Mouse (Mus musculus) hindbrain, embryonic 13.5 days (tissue): ENCODE data around the gene Lhfpl3. TPM values are rescaled to one million over a fixed set of nuclear protein-coding genes. Genes with fewer than 3 reads are reported as not detected.

Experiments used
- ATAC-seq: fragments of 200-750 bp; cut with Nextera tagmentation; 2 replicates; pipeline ENCODE4 v1.8.0; 2017; ENCODE audit warnings: moderate TSS enrichment; ENCODE audit not compliant: low FRiP score
- H3K27ac ChIP-seq: fragments of 300-500 bp; sonication (generic); 2 replicates; pipeline ENCODE4 v1.5.1; 2015; ENCODE audit warnings: inconsistent platforms, mild to moderate bottlenecking, moderate library complexity
- H3K27me3 ChIP-seq: fragments of 300-500 bp; sonication (generic); 2 replicates; pipeline ENCODE4 v1.6.1; 2015; ENCODE audit warnings: mild to moderate bottlenecking, inconsistent platforms
- H3K36me3 ChIP-seq: fragments of 300-500 bp; sonication (generic); 2 replicates; pipeline ENCODE4 v1.6.1; 2015; ENCODE audit warnings: mild to moderate bottlenecking, inconsistent platforms
- H3K4me1 ChIP-seq: fragments of 300-500 bp; sonication (generic); replicated peaks from 2 replicates; pipeline ENCODE4 v1.6.1; 2015; ENCODE audit warnings: inconsistent platforms
- H3K4me2 ChIP-seq: fragments of 300-500 bp; sonication (generic); 2 replicates; pipeline ENCODE4 v1.6.1; 2015; ENCODE audit warnings: inconsistent platforms, mild to moderate bottlenecking, moderate library complexity
- H3K4me3 ChIP-seq: fragments of 300-500 bp; sonication (generic); 2 replicates; pipeline ENCODE4 v1.5.1; 2015; ENCODE audit warnings: mild to moderate bottlenecking, inconsistent platforms
- H3K9ac ChIP-seq: fragments of 300-500 bp; sonication (generic); 2 replicates; pipeline ENCODE4 v1.6.1; 2015; ENCODE audit warnings: mild to moderate bottlenecking, inconsistent platforms
- H3K9me3 ChIP-seq: fragments of 300-500 bp; sonication (generic); 2 replicates; pipeline ENCODE4 v1.6.1; 2016; ENCODE audit warnings: inconsistent platforms
- WGBS: fragments of 180-500 bp; shearing (Covaris S2); methylation state at CpG from one replicate; pipeline ENCODE4 v1.1.7; 2015; 5-methylcytosine and 5-hydroxymethylcytosine counted together
- polyA plus RNA-seq: library from polyadenylated mRNA; unstranded; fragments of >200 nt; fragmentation: Nextera tagmentation; extraction: Ambion mirVana; gene quantifications from 2 replicates; pipeline ENCODE4 v1.2.1, GENCODE M21; 2015

The Lhfpl3 gene
- polyA plus RNA-seq, 1 experiment from 2014 or later, result 9.7 TPM

DNA sequence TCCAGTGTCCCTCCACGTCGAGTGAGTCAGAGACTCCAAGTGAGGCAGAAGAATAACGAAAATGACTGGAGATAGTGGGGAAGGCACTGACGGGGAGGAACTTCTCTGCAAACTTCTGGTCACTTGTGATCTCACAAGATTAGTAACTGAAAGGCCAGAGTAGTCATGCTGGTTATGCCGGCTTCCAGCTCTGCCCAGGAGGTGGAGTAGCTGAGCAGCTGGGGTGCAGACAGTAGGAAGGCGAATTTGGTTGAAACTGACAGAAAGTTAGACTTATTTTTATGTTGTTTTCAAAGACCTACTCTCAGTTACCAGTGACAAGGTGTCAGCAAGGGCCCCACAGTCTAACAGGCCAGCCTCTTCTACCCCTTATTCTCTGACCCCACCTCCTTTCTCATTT is 217.4 kb downstream of the Lhfpl3 start:
- no peak overlapping the region for H3K9ac ChIP-seq
- no peaks in the 10 kb centered on the region for H3K9me3 ChIP-seq
- no peaks in the 10 kb centered on the region for H3K36me3 ChIP-seq
- H3K27me3 ChIP-seq, result no peaks in the 10 kb centered on the region
- H3K4me1 ChIP-seq, result no peaks in the 10 kb centered on the region
- H3K27ac ChIP-seq, result no peak overlapping the region
- no peak overlapping the region for H3K4me2 ChIP-seq
- 69% methylated on average over 6 of the region's 6 CpGs for WGBS
- no peak for ATAC-seq
- no peak overlapping the region for H3K4me3 ChIP-seq

DNA sequence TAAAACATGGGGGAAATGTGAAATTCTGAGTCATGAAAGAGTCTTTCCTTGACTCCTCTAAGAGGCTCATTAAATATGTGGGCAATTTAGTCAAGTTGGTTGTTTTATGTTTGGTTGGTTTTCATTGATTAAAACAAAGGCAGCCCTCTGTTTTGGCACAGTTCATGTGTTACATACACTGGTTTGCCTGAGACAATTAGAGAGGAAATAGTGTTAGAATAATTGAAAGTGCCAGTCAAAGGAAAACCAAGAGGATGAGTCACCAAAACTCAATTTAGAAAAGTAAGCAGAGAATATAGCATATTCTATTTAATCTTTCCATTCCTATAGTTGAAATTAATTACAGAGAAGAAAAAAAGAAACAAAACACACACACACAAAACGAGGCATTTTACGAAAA is 240.9 kb downstream of the Lhfpl3 start:
- H3K9ac ChIP-seq, result no peak overlapping the region
- H3K9me3 ChIP-seq, result no peaks in the 10 kb centered on the region
- WGBS, result 86% methylated on average over 2 of the region's 2 CpGs
- no peaks in the 10 kb centered on the region for H3K27me3 ChIP-seq
- no peaks in the 10 kb centered on the region for H3K36me3 ChIP-seq
- H3K27ac ChIP-seq, result no peak overlapping the region
- ATAC-seq, result no peak
- no peak overlapping the region for H3K4me2 ChIP-seq
- no peaks in the 10 kb centered on the region for H3K4me1 ChIP-seq
- no peak overlapping the region for H3K4me3 ChIP-seq

DNA sequence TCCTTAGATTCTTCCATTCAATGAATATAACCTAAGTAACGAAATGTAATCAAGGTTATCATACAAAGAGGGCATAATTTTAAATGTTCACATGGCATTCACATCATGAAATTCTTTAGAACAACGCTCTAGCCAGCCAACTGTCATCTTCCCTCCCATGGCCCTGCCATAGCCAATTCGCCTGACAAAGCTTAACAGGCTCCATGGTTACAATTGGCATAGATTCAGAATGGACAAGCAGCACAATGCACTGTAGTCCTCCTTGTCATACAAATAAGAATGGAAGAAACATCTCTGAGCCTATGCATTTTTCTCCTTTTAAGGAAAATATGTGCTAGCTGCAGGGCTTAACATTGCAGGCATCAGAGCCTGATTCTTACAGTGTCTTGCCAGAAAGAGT is 254.0 kb downstream of the Lhfpl3 start:
- no peaks in the 10 kb centered on the region for H3K9me3 ChIP-seq
- H3K27me3 ChIP-seq, result no peaks in the 10 kb centered on the region
- no peak overlapping the region for H3K4me3 ChIP-seq
- WGBS, result 73% methylated on average over 3 of the region's 3 CpGs
- no peak for ATAC-seq
- no peak overlapping the region for H3K9ac ChIP-seq
- no peaks in the 10 kb centered on the region for H3K36me3 ChIP-seq
- H3K27ac ChIP-seq, result no peak overlapping the region
- no peak overlapping the region for H3K4me2 ChIP-seq
- H3K4me1 ChIP-seq, result peaks cover 7% of the 10 kb centered on the region; the same call in 1 of the 2 replicates

DNA sequence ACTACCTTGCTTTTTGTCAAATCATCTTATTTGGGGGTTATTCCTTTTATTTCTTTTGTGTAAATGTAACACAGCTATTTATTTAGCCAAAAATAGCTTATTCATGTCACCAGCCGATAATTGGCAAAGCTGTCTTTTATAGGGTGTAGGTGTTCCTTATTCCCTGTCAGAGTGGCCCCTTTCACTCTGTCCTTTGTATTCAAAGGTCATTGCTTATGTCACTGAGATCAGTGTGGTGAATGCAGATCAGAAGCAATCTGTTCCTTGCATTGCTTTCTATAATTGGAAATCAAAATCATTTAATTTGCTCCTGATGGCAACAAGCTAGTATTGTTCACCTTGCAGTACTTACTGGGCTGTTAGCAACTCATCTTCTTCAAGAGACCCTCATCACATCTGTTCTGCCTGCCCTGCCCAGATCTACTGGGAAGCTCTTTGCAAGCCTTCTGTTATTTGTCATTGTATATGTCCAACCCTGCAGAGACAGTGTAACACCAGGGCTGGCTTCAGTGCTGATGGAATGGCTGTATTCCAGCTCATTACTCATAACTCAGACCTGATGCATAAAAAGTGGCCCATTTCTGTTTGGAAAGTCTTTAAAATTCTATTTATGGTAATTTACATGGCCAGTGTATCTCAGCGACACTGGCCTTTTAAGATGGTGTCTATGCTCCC is 257.4 kb downstream of the Lhfpl3 start:
- Histone ChIP-seq H3K9ac (no peak overlapping the region), H3K4me3 (no peak overlapping the region), H3K4me2 (no peak overlapping the region), H3K27ac (no peak overlapping the region), H3K36me3 (no peaks in the 10 kb centered on the region), H3K27me3 (no peaks in the 10 kb centered on the region), H3K9me3 (no peaks in the 10 kb centered on the region), H3K4me1 (peaks cover 7% of the 10 kb centered on the region; the same call in 1 of the 2 replicates)
- no peak for ATAC-seq
- 81% methylated on average over 2 of the region's 2 CpGs for WGBS

DNA sequence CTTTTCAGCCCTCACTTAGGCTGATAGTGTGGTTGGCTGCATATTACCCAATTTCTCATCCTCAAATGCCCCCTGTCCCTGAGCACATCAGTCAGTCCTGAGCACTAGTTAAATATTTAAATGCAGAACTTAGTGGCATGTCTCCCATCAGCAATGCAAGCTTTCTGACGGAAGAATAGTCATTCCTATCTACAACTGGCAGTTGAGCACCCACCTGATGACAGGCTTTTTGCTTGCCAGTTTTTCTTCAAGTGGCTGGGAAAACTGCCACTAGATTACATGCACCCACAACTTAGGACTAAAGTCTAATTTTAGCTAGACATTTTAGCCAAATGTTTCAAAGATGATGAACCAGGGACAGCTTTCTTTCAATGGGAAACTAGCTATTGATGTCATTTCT is 260.3 kb downstream of the Lhfpl3 start:
- Histone ChIP-seq H3K4me1 (peaks cover 7% of the 10 kb centered on the region; the same call in 1 of the 2 replicates), H3K9ac (no peak overlapping the region), H3K36me3 (no peaks in the 10 kb centered on the region), H3K4me3 (no peak overlapping the region), H3K27ac (no peak overlapping the region), H3K27me3 (no peaks in the 10 kb centered on the region), H3K9me3 (no peaks in the 10 kb centered on the region), H3K4me2 (no peak overlapping the region)
- no peak for ATAC-seq
- WGBS, result 95% methylated on average over 1 of the region's 1 CpGs

DNA sequence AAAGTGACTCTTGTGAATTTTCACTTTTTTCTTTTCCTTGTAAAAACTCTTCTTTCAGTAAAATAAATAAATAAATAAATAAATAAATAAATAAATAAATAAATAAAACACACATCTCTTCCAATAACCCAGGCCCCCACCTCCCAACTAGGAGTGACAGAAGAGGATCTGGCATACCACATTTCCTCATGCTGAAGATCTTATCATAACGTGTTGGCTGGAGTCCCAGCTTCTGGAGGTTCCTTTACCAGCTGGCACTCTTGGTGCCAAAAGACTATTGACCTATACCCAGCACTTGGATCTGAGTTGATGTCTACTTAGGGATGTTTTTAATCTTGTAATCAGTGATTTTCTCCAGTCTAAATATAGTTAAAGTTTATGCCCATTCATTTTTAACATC is 264.6 kb downstream of the Lhfpl3 start:
- H3K36me3 ChIP-seq, result no peaks in the 10 kb centered on the region
- WGBS, result 68% methylated on average over 1 of the region's 1 CpGs
- H3K9ac ChIP-seq, result no peak overlapping the region
- no peak overlapping the region for H3K4me2 ChIP-seq
- no peak overlapping the region for H3K27ac ChIP-seq
- no peaks in the 10 kb centered on the region for H3K4me1 ChIP-seq
- no peaks in the 10 kb centered on the region for H3K9me3 ChIP-seq
- H3K27me3 ChIP-seq, result no peaks in the 10 kb centered on the region
- H3K4me3 ChIP-seq, result no peak overlapping the region
- no peak for ATAC-seq

DNA sequence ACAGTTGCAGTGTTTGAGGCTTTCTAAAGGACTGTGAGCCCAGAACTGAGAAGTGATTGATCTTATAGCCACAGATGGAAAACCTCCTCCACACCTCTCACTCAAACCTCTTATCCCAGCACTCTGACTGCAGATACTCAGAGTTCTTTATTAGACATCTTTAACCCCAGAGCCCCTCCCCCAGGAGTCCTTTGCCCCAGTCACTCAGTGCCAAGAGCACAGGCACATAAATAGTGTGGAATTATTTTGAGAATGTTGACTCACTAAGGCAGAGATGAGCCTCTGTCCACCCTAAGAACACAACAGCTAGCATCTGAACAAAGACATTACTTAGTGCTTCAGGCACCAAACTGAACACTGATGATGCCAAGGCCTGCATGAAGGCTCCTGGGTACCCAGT is 268.1 kb downstream of the Lhfpl3 start:
- no peak overlapping the region for H3K27ac ChIP-seq
- H3K4me1 ChIP-seq, result no peaks in the 10 kb centered on the region
- H3K4me2 ChIP-seq, result no peak overlapping the region
- H3K36me3 ChIP-seq, result no peaks in the 10 kb centered on the region
- no peak overlapping the region for H3K9ac ChIP-seq
- H3K9me3 ChIP-seq, result no peaks in the 10 kb centered on the region
- no peak for ATAC-seq
- no peaks in the 10 kb centered on the region for H3K27me3 ChIP-seq
- H3K4me3 ChIP-seq, result no peak overlapping the region

DNA sequence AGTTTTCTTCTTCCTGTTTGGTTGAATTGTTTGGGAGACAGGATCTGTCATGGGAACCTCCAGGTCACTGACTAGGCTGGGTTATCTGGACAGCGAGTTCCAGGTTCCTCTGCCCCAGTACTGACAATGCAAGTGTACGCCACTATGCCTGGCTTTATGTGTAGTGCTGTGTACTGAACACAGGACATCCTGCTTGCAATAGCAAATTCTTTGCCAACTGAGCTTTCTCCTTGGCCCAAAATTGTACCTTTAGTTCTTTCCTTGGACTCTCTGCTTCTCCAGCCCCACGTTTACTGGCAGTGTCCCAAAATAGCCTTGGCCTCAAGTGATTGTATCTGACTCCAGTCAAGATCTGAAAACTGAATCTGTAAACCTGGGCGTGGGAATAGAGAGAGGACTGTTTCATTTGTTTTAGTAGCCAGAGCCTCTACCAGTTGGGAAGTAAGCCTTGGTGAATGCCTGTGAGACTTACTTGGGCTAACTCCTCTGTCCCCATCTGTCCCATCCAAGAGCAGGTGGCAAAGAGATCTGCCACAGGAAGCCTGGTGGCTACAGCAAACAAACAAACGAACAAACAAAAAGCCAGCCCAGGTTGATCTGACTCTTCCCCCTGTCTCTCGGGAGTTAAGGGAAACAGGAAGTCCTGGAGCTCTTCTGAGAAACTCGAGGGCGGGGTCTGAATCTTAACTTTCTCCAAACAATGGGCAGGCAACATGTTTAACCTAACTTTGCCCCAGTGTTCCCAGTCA is 269.9 kb downstream of the Lhfpl3 start:
- H3K27ac ChIP-seq, result no peak overlapping the region
- no peak for ATAC-seq
- H3K36me3 ChIP-seq, result no peaks in the 10 kb centered on the region
- H3K4me3 ChIP-seq, result no peak overlapping the region
- WGBS, result 84% methylated on average over 8 of the region's 8 CpGs
- H3K27me3 ChIP-seq, result no peaks in the 10 kb centered on the region
- H3K4me2 ChIP-seq, result no peak overlapping the region
- no peak overlapping the region for H3K9ac ChIP-seq
- no peaks in the 10 kb centered on the region for H3K9me3 ChIP-seq
- H3K4me1 ChIP-seq, result no peaks in the 10 kb centered on the region

DNA sequence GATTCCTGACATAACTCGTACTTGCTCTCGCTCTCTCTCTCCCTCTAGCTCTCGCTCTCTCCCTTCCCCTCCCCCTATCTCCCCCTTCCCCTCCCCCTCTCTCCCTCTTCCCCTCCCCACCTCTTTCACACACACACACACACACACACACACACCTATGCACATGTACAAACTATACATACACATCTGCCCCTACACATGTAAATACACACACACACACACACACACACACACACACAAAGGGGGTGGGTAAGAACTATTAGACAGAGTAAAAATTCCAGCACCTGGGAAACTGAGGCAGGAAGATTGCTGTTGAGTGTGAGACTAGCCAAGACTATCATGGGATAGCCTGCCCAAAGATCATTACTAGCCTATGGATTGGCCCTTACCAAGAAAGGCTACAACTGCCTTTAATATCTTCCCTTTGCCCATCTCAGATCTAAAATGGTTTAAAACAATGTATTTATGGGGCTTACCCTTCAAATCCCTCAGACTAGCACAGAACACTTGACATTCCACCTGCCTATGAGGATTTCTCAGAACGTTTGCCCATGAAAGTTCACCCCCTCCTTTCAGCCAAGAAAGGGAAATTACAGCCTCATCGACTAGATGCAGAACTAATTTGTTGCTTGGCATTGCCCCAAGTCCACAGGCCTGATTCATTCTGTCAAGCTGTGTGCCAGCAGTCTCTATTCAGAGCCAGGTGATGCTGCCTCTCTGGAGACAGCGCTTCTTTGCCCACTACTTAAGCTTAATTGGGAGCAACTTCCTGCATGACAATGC is 289.3 kb downstream of the Lhfpl3 start:
- H3K4me2 ChIP-seq, result no peak overlapping the region
- no peaks in the 10 kb centered on the region for H3K36me3 ChIP-seq
- 0 out of 2 replicates have a peak overlapping the region, but pooled peaks have one; percentile 4 for H3K27ac ChIP-seq
- H3K27me3 ChIP-seq, result no peaks in the 10 kb centered on the region
- peak; percentile 88 for ATAC-seq
- H3K9me3 ChIP-seq, result no peaks in the 10 kb centered on the region
- 59% methylated on average over 6 of the region's 6 CpGs for WGBS
- no peak overlapping the region for H3K9ac ChIP-seq
- H3K4me1 ChIP-seq, result peaks cover 11% of the 10 kb centered on the region
- no peak overlapping the region for H3K4me3 ChIP-seq

DNA sequence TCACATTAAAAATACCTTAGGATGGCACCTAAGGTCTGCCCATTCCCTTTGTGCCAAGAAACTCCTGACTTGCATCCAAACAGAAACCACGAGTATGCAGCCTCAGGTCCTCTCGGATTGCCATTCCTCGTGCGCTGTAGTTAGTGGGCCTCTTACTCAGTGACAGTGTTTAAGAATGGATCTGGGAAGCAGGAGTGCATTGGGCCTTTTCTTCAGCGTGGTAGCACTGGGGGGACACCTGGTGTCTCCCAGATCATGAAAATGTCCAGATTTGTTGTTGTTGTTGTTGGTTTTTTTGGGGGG is 289.8 kb downstream of the Lhfpl3 start:
- peak; percentile 55 for ATAC-seq
- no peak overlapping the region for H3K4me2 ChIP-seq
- no peaks in the 10 kb centered on the region for H3K9me3 ChIP-seq
- no peak overlapping the region for H3K9ac ChIP-seq
- H3K27me3 ChIP-seq, result no peaks in the 10 kb centered on the region
- WGBS, result 55% methylated on average over 5 of the region's 5 CpGs
- no peaks in the 10 kb centered on the region for H3K36me3 ChIP-seq
- H3K4me1 ChIP-seq, result peaks cover 11% of the 10 kb centered on the region
- H3K4me3 ChIP-seq, result no peak overlapping the region
- no peak overlapping the region for H3K27ac ChIP-seq

DNA sequence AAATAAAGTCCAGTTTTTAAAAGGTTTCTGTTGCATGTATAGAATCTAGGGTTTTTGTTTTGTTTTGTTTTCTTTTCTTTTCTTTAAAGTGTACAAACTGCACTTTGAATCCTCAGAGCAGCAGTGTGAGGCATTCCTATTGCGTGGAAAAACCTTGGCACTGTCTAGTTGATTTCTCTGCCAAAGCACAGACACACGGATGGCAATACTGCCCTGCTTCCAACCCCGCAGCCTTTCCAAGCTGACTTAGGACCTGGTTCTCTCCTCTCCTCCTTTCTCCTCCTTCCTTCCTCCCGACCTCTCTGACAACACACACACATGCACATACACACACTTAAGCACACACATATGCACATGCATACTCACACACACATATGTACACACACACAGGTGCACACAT is 294.6 kb downstream of the Lhfpl3 start:
- Histone ChIP-seq H3K9me3 (no peaks in the 10 kb centered on the region), H3K4me2 (no peak overlapping the region), H3K36me3 (no peaks in the 10 kb centered on the region), H3K4me3 (no peak overlapping the region), H3K9ac (no peak overlapping the region), H3K27me3 (no peaks in the 10 kb centered on the region), H3K27ac (no peak overlapping the region), H3K4me1 (peaks cover 10% of the 10 kb centered on the region)
- ATAC-seq, result no peak
- 67% methylated on average over 4 of the region's 4 CpGs for WGBS

DNA sequence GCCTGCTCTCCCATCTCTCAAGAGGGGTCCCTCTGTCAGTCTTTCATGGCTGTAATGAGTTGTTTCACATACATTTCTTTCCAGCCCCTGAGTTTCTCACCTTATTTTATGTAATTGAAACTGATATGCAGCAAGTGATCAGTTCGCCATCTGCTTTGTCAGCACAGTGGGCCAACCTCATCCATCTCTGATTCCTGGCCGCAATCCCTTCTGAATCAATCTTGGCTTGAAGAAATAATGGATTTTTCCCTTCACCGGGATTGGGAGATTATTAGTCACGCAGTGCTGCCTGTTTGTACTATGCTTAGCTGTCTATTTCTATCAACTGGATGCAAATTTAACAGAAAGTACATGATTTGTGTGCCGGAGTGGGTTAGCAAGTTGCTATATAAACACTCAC is 297.0 kb downstream of the Lhfpl3 start:
- no peak overlapping the region for H3K4me2 ChIP-seq
- H3K4me3 ChIP-seq, result no peak overlapping the region
- WGBS, result 73% methylated on average over 5 of the region's 5 CpGs
- H3K36me3 ChIP-seq, result no peaks in the 10 kb centered on the region
- peaks cover 7% of the 10 kb centered on the region; the same call in 1 of the 2 replicates for H3K4me1 ChIP-seq
- H3K27me3 ChIP-seq, result no peaks in the 10 kb centered on the region
- H3K27ac ChIP-seq, result peak overlapping the region; percentile 15; the same call in 1 of the 2 replicates
- peak; percentile 52; the same call in 1 of the 2 replicates for ATAC-seq
- H3K9me3 ChIP-seq, result no peaks in the 10 kb centered on the region
- H3K9ac ChIP-seq, result no peak overlapping the region
